Mouse (Mus musculus) heart, postnatal 10 days (tissue): ENCODE results near the gene Nrxn1. TPM values are rescaled to one million over a fixed set of nuclear protein-coding genes. Genes with fewer than 3 reads are reported as not detected.

Experiments
- DNase-seq, 2 experiments: peaks; one replicate each; pipeline ENCODE4 v3.0.0; 2021
- intact Hi-C: fragments of 180-260 bp; cut with DNase I; formaldehyde crosslinking; loops from one replicate; pipeline ENCODE4 v1.15.1; 2025
- total RNA-seq, 2 experiments: library from RNA; stranded (reverse); gene quantifications; 2 replicates each; pipeline ENCODE4 v1.2.3; 2021

Gene Nrxn1
- total RNA-seq = 1 to 10 TPM in 1 of 2 experiments, under 1 TPM in 1; 0.84 to 2.2 TPM

GRCm38 (mm10) chr17:91093042-91093080, at the start of gene Nrxn1:
TSS of gene Nrxn1 (minus strand) at chr17:91093071.
- no peak for DNase-seq
- intact Hi-C loops = no loop called here

GRCm38 (mm10) chr17:91136859-91137258, 44.0 kb upstream of the Nrxn1 start:
- peak in 1 of 2 experiments; percentile 0 for DNase-seq
- intact Hi-C loops = no loop called here

- no peak for DNase-seq
- intact Hi-C loops = no loop called here
Observed at GRCm38 (mm10) chr17:91112880-91113628, 20.2 kb upstream of the Nrxn1 start.

- intact Hi-C loops = no loop called here
- no peak for DNase-seq
Observed at GRCm38 (mm10) chr17:91112085-91112484, 19.2 kb upstream of the Nrxn1 start.

GRCm38 (mm10) chr17:91093081-91093875, 407 bp upstream of the Nrxn1 start:
- intact Hi-C loops = no loop called here
- DNase-seq = no peak

GRCm38 (mm10) chr17:91092421-91093041, 340 bp downstream of the Nrxn1 start:
- DNase-seq = peak; percentile 47 to 56
- intact Hi-C loops = no loop called here

GRCm38 (mm10) chr17:91090631-91091030, 2.2 kb downstream of the Nrxn1 start:
- DNase-seq = no peak

GRCm38 (mm10) chr17:91088991-91089390, 3.9 kb downstream of the Nrxn1 start:
- intact Hi-C loops = no loop called here
- DNase-seq = no peak

More at GRCm38 (mm10) chr17:91090631-91091030, 2.2 kb downstream of the Nrxn1 start:
- intact Hi-C loops = no loop called here

- DNase-seq = no peak
- intact Hi-C loops = no loop called here
Observed at GRCm38 (mm10) chr17:91088037-91088715, 4.7 kb downstream of the Nrxn1 start.

GRCm38 (mm10) chr17:91086412-91086811, 6.5 kb downstream of the Nrxn1 start:
- DNase-seq = no peak
- intact Hi-C loops = no loop called here

- intact Hi-C loops = no loop called here
- DNase-seq = no peak
Observed at GRCm38 (mm10) chr17:91085416-91085815, 7.5 kb downstream of the Nrxn1 start.

GRCm38 (mm10) chr17:91079096-91079495, 13.8 kb downstream of the Nrxn1 start:
- intact Hi-C loops = no loop called here
- DNase-seq = no peak

GRCm38 (mm10) chr17:91074780-91075179, 18.1 kb downstream of the Nrxn1 start:
- intact Hi-C loops = no loop called here
- DNase-seq = no peak

GRCm38 (mm10) chr17:91033466-91033865, 59.4 kb downstream of the Nrxn1 start:
- DNase-seq = no peak
- intact Hi-C loops = no loop called here

- intact Hi-C loops = no loop called here
- peak in 1 of 2 experiments; percentile 1 for DNase-seq
Observed at GRCm38 (mm10) chr17:91025061-91025623, 67.7 kb downstream of the Nrxn1 start.

GRCm38 (mm10) chr17:91007385-91008089, 85.3 kb downstream of the Nrxn1 start:
- intact Hi-C loops = no loop called here
- no peak for DNase-seq

GRCm38 (mm10) chr17:91000389-91000788, 92.5 kb downstream of the Nrxn1 start:
- no peak for DNase-seq
- intact Hi-C loops = no loop called here

- intact Hi-C loops = no loop called here
- DNase-seq = peak; percentile 22 to 23
Observed at GRCm38 (mm10) chr17:90999667-91000154, 93.2 kb downstream of the Nrxn1 start.

- no peak for DNase-seq
- intact Hi-C loops = no loop called here
Observed at GRCm38 (mm10) chr17:90997714-90998113, 95.2 kb downstream of the Nrxn1 start.

- intact Hi-C loops = no loop called here
Observed at GRCm38 (mm10) chr17:90995436-90995835, 97.4 kb downstream of the Nrxn1 start.

More at GRCm38 (mm10) chr17:90995436-90995835, 97.4 kb downstream of the Nrxn1 start:
- DNase-seq = no peak
